Mouse (Mus musculus) lung, adult 2 months (tissue): Measurements from ENCODE around the gene Gm2056.
"Not testable (repeated sequence)": the region's sequence is repeated elsewhere in the genome, so short reads cannot be mapped to it uniquely, and the experiment has no call there.

Experiments used
- CTCF ChIP-seq: fragments of 200-500 bp; IDR thresholded peaks from 2 replicates; pipeline ENCODE4 v1.5.1; 2011; ENCODE audit warnings: mild to moderate bottlenecking, low read length, control low read depth; ENCODE audit not compliant: insufficient read depth
- POLR2A ChIP-seq: fragments of 200-500 bp; IDR thresholded peaks from 2 replicates; pipeline ENCODE4 v1.6.1; 2011; ENCODE audit warnings: low read depth, mild to moderate bottlenecking, control low read depth, low read length, borderline replicate concordance; ENCODE audit errors: extremely low read depth

GRCm38 (mm10) chr12:88018671-88019070, 8.1 kb upstream of the Gm2056 start, which contains the start of gene Gm6803:
- not testable (repeated sequence) for TF ChIP-seq CTCF, POLR2A
